Mouse (Mus musculus): ENCODE results near the gene Egf.

GRCm38 (mm10) chr3:129803765-129804164 lies 48.6 kb upstream of the Egf start, which contains the start of gene Lrit3:
- TF ChIP-seq GATA1 (IDR thresholded peaks at IDR 0.05; ENCODE audit: low read length), result no peak
- no peak for TF ChIP-seq TAL1 (IDR thresholded peaks at IDR 0.05; ENCODE audit: low read length)

Measured in erythroblast, embryonic 14.5 days (primary cell).